Mouse (Mus musculus) spleen, adult 18-20 months (tissue): ENCODE measurements around the gene Clca1.
"Not testable (repeated sequence)": the region's sequence is repeated elsewhere in the genome, so short reads cannot be mapped to it uniquely, and the experiment has no call there.

Source experiments
- DNase-seq, 2 experiments: peaks; one replicate each; pipeline ENCODE4 v3.0.0; 2022; ENCODE audit warnings: mixed read lengths in 2 of 2

The Clca1 gene

DNA sequence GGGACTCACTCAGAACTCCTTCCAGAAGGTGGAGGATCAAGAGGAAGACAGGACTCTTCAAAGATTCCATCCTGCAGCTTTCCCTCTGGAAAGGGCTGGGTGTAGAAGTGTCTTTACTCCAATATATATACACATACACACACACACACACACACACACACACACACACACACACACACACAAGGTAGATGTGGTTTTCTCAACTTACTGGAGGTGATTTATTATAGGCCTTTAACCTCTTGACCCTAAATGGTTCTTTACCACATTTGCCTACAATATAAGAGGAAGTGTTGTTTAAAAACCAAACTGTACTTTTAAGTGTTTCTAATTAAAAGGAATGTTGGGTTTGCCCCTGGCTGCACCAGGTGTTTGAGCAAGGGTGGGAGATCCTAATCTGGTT, at the start of gene Clca1:
Gene Clca1, minus strand, starts transcription at position 101 of the 400 bp plus-strand sequence.
- no peak for DNase-seq

DNA sequence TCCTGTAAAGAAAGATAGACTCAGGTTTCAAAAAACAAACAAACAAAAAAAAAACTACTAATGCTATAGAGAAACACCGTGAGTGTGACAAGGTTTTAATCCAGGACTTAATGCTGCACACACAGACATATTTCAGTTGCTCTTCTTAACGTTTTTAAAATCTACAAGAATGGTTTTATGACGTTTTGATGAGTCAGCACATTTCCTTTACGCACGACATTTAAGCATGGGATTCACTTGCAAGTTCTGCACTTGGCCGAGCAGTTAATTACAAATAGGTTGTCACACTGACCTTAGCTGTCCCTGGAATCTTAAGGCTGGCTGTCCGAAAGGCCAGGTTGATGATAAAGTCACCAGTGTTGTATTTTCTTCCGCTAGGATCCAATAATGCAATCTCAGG, 48.3 kb upstream of the Clca1 start:
- DNase-seq: no peak

DNA sequence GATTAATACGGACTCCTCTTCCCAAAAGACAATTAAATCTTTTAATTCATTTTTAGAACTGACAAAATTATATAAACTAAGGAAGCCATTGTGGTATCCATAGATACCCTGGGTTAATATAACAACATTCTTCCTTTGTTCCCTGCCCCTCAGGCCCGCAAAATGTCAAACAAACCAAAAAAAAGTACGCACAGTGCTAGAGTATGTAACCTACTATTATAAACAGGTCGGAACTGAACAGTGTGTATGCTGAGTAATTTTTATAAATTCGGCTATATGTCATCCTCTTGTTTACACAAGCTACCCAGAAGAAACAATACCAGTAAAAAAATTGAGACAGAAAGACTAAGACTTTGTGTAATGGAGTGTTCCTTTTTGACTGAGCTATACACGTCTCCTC, 45.8 kb upstream of the Clca1 start:
- DNase-seq: no peak

DNA sequence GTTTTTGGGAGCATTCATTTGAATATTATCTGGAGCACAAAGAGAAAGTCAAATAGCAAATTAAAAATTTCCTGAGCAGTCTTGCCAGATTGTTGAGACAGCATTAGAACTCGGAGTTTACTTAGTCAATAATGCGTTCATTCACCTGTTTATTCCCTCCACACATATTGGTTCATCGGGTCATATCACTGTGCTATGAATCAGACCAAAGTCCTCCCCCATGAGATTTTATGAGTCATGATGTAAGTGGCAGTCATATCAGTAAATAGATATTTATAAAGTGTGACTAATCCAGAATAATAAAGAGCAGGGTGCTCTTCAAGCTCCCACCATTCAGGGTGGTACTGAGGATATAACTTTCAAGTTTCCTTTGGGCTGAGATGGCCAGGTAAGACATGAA, 39.8 kb upstream of the Clca1 start:
- no peak for DNase-seq

DNA sequence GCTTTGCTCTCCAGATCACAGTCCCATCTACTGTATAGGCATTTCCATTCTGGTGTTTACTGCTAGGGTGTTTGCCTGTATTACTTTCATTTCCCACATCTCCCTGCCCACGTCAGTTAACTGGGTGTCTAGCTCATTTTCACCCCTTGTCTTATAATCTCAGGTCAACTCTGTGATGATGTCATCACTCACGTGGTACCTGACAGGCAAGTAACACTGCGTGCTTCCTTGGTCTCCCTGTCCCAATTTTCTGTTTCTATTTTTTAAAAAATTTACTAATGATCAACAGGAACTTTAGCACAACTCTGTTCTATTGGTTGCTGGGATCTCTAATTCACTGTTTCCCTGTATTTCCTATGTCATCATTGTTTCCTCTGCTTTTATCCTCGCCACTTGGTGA, 36.4 kb upstream of the Clca1 start:
- no peak for DNase-seq

DNA sequence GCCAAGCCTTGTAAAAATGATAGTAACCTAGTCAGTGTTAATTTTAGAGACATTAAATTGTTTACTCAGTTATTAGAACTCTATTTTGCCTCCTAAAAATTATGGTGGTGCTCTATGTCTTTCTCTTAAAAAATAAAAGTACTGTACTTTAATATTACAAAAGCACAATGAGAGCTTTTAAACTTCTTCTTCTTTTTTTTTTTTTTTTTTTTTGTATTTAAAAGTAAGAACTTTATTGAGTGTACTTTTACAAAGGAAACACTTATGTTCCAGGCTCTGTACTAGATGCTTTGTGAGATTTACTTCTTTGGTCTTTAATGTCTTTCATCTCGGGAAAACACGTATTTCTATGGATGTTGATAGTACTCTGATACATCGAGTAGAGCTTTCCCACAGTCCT, 22.6 kb upstream of the Clca1 start:
- not testable (repeated sequence) for DNase-seq

DNA sequence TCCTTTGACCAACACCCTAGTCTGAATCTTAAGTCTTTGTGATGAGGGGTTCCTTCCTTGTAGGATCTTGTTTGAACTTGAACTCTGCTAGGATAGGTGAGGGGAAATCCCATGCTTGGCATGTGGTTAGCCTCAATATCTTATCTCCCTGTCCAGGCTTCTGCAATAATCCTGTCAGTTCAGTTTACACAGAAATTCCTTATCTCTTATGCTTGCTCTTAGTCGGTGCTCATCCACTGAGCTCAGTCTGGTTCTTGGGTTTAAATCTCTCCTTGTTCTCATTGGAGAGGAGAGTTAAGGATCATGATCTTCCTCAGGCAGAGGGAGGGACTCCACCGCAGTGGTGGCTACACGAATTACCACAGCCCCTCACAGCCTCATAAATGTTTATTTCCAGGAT, 17.2 kb upstream of the Clca1 start:
- DNase-seq: no peak

DNA sequence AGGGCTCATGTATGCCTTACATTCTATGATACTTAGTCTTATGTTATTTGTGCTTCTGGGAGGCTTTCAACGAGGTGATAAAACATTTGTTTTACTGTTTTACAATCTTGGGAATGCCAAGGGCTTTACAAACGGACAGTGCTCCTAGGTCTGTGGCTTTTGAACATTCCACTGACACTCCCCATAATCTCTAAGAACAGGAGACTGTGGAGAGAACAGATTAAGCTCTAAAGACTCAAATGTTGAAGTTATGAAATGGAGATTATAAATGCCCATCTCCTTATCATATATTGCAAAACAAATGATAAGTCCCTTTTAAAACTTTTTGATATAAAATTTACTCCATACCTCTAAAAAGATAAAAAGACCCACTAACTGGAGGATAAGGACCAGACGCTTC, 6.2 kb upstream of the Clca1 start:
- no peak for DNase-seq

DNA sequence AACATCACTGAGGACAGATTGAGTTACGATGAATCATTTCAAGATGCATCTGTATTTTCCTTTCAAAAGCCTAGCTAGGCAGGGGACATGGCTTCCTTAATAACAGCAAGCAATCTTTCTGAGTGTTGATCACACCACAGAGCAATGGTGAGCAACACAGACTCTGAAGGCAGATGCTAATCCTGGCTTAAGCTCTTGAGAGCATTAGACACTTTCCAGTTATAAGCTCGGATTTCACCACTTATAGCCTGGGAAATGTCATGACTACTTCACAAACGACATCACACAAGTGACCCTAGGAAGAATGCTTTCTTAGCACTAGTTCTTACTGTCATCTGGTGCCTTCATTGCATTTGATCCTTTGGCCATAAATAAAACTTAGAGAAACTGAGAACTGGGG, 4.5 kb downstream of the Clca1 start:
- no peak for DNase-seq

DNA sequence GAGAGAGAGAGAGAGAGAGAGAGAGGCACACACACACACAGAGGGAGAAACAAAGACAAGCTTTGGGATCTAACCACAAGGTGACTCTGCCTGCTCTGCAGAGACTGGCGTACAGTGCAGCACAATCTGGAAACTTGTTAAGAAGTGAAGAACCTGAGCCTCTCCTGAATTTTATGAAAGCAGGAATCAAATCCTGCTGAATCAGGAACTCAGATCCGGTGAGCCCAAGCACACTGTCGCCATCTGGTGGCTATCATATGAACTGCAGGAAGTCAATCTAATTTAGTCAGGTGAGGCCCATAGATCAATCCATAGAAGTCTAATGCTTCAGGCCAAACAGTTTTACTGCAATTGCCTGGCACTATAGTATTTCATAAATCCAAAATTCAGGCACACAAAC, 5.8 kb downstream of the Clca1 start:
- peak in 1 of 2 experiments; percentile 11 for DNase-seq

DNA sequence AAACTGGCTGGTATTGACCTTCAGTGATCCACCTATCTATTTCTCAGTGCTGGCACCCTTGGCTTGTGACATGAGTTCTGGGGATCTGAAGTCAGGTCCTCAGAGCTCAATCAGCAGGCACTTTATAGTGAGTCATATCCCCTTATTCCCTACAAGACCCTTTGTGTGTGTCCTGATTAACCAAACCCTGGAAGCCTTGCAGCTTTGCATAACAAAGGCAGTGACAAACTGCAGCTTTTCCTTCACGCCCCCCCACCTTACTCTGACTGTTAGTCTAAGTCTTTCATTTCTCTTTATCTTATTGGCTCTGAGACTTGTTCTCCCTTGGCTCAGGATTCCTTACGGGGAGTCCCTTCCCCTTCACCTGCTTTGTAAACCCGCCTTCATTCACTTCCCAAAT, 14.8 kb downstream of the Clca1 start:
- DNase-seq: no peak

DNA sequence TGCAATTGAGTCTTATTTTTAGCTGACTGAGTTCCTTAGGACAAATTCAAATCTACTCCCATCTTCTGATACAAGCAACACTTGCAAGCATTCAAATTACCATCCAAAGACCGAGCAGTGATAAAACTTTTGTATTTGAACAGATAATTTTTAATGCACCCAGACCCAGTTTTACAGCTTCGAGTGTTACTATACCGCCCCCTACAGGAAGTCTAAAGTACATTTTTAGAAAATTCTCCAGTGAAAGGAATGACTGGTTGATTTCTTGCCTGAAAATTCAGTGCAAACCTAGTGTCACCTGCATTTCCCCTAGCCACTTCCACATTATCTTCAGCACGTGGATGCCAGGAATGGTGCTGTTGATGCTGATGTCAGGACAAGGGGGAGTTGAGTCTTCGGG, 28.2 kb downstream of the Clca1 start:
- no peak for DNase-seq

DNA sequence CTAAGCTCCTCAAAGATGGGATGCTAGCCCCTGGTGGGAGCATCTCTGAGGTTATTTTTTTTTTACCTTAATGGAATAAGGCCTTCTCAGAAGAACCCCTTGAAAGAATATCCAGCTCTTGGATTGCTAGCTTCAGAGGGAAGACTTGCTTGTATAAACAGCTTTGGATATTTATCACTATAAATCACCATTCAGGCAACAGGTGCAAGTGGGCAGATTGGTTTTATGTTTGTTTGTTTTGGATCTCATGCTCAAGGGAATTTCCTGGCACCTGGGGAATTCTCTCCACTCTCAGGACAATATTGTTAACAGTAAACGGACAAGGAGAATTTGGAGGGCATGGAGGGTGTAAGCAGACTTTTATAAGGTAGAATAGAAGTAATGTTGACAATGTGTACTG, 31.7 kb downstream of the Clca1 start:
- no peak for DNase-seq

DNA sequence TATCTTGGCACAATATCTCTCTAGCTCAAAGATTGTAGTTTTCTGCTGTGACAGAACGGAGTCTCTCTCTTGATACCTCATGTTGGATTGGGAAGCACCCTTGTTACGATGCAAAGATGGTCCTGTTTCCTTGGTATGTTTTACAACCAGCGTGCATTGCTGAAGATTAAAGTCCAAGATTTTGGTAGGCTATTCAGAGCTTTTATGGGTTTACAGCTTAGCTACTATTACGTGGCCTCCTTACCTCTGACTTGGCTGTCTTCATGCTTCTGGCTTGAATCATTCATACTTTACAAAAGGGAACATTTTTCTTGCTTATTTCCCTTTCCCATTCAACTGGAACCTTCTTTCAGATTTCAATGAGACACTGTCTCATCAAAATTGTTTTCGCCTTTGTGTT, 39.5 kb downstream of the Clca1 start:
- DNase-seq: no peak

DNA sequence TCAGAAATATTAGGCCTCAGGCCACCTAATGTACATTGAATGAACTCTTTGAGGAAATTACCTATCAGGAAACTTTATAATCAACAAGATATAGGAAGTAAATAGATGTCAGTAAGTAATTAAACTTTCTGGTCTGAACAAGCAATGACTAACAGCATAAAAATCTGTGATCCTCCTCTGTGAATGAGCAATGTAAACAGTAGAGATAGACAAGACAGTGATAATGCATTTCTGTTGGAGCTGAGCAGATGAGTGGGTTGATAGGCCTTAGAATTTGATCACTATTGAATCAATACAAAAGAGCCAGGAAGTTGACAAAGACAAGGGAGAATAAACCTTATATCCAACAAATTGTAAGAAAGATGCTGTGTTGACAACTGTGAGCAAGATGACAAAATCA, 40.0 kb downstream of the Clca1 start:
- DNase-seq: no peak

DNA sequence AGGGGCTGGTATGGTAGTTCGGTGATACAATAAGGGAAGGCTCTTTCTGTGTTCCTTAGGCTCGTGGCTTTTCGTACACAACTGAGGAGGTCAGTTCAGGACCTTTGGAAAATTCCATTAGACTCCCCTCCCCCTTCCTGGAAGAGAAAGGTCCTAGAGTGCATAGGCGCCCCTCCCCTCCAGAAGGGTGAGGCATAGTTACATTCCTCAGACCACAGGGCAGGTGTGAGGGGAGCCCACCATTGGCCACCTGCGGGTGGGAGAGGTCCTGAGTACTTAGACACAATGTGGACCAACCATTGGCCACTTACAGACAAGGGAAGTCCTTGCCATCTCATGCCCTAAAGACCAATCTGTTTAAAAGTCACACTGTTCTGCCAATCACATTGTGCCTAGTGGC, 46.7 kb downstream of the Clca1 start:
- no peak for DNase-seq

DNA sequence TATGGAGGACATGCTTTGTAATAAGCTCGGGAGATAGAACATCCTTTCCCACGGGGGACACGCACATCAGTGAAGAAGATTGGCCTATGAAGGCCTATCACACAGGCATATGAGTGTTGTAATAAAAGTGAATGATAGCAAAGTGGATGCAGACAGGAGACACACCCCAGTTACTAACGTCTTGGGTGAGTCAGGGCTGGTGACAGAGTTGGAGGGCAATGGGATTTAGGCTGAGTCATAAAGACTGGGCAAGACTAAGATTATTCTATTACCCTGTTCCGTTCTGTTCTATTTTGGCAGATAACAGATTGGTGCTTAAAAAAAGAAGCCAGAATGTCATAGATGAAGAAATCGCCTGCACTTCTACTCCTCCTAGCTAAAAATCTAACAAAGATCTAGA, 52.0 kb downstream of the Clca1 start:
- no peak for DNase-seq

DNA sequence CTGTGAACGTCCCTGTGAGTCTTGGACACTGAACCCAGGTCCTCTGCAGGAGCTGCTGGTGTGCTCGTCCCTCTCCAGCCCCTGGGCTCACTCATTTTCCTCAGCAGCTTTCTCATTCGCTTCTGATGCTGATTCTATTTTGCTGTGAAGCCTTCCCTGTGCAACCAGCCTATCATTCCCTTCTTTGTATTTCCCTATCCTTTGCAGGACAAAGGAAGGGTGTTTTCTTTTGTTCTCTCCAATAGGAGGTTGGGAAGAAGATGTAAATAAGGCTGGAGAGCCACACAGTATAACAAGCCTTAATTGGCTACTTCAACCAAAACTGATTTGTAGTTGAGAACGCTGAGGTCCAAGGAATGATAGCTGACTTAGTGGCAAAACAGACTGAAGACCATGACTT, 54.9 kb downstream of the Clca1 start:
- no peak for DNase-seq

DNA sequence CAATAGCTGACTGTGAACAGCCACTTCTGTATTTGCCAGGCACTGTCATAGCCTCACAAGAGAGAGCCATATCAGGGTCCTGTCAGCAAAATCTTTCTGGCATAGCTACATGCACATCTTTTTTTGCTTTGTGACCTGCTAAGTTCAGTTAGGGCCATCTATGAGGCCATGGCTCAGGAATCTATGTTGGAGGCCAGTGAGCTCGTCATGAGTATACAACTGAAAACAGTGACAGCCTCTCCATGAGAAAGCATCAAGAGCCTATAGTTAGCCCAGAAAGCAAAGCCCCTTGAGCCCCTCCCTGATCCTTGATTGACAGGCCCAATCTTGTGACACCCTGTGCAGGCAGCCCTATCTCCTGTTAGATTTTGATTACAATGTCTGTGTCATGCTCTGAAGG, 56.5 kb downstream of the Clca1 start:
- no peak for DNase-seq

DNA sequence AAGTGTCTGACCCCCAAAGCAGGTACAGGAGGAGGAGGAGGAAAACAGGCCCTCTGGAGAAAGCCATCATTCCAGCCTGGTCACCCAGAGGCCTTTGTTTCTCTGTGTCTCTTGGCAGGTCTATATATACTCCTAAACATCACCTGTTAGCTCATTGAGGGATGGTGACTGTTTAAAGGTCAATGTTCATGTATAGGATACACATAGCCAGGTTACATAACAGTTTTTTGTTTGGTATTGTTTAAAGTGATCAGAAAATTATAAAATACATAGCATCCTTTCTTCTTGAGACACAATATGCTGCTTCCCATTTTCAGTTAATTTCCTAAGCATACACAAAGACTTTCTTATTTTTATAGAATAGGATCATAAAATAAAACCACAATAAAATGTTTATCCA, 57.6 kb downstream of the Clca1 start, which contains the start of gene Clca4a:
Gene Clca4a, minus strand, starts transcription at position 101 of the 400 bp plus-strand sequence.
- no peak for DNase-seq

DNA sequence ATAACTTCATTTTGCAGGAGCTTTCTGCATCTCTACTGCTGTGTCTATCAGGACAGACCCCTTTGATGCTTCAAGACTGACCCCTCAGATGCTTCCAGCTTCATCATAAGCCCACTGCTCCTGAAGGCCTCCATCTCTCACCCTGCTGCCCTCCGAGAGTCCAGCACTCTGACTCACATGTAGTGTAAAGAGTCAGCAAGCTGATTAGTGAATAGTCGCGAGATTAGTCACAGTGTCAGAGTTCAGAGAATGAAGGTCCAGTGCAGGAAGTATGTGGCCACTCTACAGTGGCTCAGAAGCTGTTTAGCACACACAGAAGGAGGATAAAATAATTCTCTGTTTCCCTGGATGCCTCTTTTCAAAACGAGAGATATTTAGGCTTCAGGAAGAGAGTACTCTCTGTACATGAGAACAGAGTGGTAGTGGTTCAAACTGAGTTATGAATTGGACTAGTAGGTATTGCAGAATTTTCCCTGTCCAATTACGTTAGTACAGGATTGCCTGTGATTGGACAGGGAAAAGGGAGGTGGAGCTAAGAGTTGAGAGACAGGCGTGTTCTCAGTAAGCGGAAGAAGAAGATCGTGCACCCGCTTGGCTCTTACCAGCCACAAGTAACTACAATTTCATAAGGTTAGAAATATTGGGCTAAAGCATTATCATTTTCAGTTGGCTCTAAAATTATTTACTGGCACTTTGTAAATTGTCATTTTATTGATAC, 60.9 kb downstream of the Clca1 start:
- DNase-seq: no peak

DNA sequence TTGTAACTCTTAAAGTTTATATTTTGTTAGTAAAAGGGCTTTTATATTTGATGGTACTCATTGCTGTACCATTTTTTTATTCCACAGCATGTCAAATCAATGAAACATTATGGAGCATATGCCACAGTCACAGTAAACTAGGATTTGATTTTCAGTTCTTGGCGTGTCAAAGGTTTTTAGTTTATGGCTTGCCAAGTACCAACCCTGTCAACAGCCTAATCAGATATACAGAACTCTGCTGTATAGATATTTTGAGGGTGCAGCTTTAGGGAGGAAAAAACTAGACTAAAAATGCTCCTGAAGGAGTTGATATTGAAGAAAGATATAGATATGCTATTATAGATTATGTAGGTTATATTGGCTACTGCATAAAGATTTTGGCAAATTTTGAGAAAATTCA, 62.8 kb downstream of the Clca1 start:
- DNase-seq: no peak

DNA sequence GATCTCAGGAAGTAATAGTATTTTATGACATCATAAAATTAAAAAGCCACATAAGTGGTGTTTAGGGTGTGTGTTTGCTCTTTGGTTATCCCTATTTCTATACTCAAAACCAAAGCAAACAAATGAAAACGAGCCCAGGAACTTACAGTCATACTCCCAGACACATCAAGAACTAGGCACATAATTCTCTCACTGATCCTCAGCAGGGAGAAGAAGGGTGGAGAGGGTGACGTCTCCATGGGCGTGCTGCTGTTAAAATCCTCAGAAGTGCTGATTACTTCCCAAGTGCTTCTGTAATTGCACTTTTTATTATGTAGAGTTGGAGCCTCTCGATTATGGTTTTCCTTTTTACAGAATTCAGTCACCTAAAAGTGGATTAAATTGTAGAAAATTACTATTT, 66.5 kb downstream of the Clca1 start:
- DNase-seq: no peak
